Mouse (Mus musculus): Measurements from ENCODE around the gene Maz.

- TF ChIP-seq CTCF (IDR thresholded peaks at IDR 0.05 in 2 of 3, conservative IDR thresholded peaks at IDR 0.05 in 1 of 3; ENCODE audit: control insufficient read depth in 1 of 3, insufficient read depth in 1 of 3, low read depth in 2 of 3, low read length in 3 of 3, poor library complexity in 1 of 3, severe bottlenecking in 1 of 3) (no peak), SMC3 (IDR thresholded peaks at IDR 0.05; ENCODE audit: low read depth, low read length) (no peak), ZKSCAN1 (IDR thresholded peaks at IDR 0.05; ENCODE audit: low read depth, low read length) (no peak), EP300 (IDR thresholded peaks at IDR 0.05; ENCODE audit: low read depth in 1 of 2, low read length in 2 of 2) (no peak), RAD21 (IDR thresholded peaks at IDR 0.05; ENCODE audit: low read depth, low read length) (no peak), MAZ (IDR thresholded peaks at IDR 0.05; ENCODE audit: low read depth, low read length) (no peak), POLR2A (IDR thresholded peaks at IDR 0.05; ENCODE audit: control insufficient read depth in 1 of 2, insufficient read depth in 1 of 2, low read depth in 1 of 2, low read length in 2 of 2, poor library complexity in 1 of 2) (no peak; a peak in 1 of 4 replicates), POLR2AphosphoS2 (IDR thresholded peaks at IDR 0.05; ENCODE audit: low read length) (no peak), CHD2 (IDR thresholded peaks at IDR 0.05; ENCODE audit: low read length) (no peak), USF1 (IDR thresholded peaks at IDR 0.05; ENCODE audit: low read depth, low read length) (no peak), NRF1 (IDR thresholded peaks at IDR 0.05; ENCODE audit: insufficient read depth, low read depth, low read length, poor library complexity, severe bottlenecking) (no peak), TBP (IDR thresholded peaks at IDR 0.05; ENCODE audit: low read depth, low read length) (no peak), BHLHE40 (IDR thresholded peaks at IDR 0.05; ENCODE audit: borderline replicate concordance, low read depth, low read length) (no peak)
Observed at GRCm38 (mm10) chr7:127022528-127023271, 4.1 kb downstream of the Maz start.
